Mouse (Mus musculus): ENCODE data around the gene Ift140. TPM values are rescaled to one million over a fixed set of nuclear protein-coding genes. Genes with fewer than 3 reads are reported as not detected.

The Ift140 gene
- 9.6 and 10.6 TPM in 2 replicates for polyA plus RNA-seq (2012; rRNA removed)

DNA sequence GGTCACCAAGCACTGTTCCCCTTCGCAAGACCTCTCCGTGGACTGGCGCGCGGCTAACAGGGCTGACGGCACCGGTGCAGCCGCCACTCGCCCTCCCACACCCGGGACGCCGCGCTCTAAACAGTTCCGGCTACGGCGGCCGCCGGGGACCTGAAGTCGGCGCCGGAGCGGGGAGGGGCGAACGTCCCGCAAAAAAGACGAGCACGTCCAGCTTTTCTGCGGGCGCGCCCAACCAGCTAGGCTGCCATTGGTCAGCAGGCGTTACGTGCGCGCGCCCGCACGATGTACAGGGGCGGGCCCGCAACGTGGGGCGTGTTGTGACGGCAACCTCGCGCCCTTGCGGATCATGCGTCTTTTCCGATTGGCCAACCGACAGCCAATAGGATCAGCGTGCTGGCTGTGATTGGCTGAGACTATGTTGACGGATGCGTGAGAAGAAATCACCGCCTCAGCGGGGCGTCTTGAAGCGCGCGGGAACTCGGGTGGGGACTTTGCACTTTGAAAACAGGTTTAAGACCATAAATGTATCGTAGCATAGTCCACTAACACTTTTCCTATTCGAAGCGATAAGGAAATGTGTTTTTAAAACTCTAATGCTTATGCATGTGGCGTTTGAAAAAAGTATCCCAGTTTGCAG, at the start of gene Ift140, which contains the start of gene Cramp1l:
Gene Ift140, plus strand, starts transcription at position 431 of the 637 bp plus-strand sequence.
Gene Cramp1l, minus strand, starts transcription at position 134 of the 637 bp plus-strand sequence.

DNA sequence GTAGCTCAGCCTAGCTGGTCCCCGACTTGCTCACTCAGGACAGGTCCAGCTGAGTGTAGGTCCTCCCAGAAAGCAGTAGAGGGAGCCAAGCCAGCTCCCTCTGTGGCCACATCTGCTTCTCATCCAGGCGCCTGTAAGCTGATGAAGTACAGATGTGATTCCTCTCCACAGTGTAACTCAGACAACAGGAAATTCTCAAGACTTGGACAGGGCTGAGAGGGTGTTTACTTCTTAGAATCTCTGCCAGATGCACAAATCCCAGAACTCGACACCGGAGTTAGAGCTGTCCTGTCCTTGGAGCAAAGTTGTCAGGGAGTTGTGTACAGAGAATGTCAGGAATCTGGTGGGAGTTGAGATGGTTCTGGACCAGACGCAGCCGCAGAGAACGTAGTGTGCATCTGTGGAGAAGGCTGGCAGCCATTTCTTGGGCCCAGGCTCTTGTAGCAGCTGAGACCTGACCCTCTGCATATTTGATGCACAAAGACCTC, 67.6 kb downstream of the Ift140 start, which contains the start of gene Tmem204:
Gene Tmem204, minus strand, starts transcription at position 148 of the 488 bp plus-strand sequence.

DNA sequence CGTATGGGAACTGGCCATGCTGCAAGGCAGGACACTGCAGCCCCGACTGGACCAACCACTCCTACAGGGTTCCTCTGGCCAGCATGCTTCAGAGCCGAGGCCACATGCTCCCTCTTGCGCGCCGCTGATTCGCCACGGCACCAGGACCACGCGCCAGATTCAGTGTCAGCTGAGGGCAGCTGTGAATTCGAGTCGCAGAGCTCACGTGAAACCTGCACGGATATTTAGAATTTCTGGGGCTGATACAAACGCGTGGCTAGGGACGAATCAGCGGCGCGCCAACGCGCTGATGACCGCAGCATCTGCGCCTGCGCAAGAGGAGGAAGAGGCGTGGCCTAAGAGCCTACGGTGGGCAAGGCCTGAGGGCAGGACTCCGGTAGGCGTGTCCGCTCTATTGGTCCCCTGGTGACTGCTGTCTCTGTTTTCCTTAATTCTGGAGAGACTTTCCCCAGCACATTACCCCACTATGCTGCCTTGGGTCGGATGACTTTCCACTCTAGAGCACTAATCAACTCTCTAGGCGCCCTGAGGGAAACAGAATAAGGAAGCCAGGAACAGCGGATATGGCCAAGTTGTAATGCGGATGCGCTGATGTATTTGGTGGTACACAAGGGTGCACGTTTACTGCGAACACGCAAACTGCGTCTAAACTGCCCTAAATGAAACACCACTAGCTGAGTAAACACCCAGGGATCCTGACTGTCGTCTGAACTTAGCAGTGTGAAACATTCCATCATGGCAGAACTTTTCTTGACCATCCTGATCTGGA, 100.0 kb downstream of the Ift140 start, which contains the start of gene Telo2:
Gene Telo2, minus strand, starts transcription at position 304 of the 769 bp plus-strand sequence.

DNA sequence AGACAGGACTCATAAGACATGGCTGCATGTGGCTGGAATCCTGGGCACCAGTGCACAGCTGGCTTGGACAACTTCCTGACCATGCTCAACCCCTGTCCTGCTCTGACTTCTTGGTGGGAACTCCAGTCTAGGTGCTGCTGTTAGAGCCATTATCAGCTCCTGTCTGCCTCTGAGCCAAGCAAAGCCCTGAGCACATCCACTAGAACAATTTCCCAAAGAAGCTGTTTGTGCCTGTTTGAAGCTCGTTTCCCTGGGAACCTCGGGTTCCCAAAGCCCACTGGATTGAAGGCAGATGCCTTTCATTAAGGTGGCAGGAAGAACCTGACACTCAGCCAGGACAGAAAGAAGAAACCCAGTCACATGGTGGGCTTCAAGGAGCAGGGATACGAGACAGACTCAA, 104.5 kb downstream of the Ift140 start, which contains the start of gene Ptx4:
Gene Ptx4, plus strand, starts transcription at position 355 of the 400 bp plus-strand sequence.

DNA sequence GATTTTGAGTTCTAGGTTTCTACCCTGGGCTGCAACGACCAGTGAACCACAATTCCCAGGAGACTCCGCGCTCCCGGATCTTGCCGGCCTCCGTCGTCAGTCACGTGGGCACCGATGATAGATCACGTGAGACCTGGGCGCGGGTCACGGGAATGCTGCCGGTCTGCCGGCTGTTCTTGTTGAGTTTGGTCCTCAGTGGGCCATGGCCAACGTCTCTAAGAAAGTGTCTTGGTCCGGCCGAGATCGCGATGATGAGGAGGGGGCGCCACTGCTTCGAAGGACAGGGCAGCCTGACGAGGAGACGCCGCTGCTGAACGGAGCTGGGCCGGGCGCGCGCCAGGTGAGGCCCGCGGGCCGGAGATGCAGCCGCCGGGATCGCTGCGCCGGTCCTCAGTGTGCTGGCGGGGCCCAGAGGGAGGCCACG, 117.4 kb downstream of the Ift140 start, which contains the start of gene Clcn7:
Gene Clcn7, plus strand, starts transcription at position 117 of the 424 bp plus-strand sequence.

Other genes with a start within 250 kb of the Ift140 start
- not detected in 2 replicates for gene Meiob, start 211.8 kb upstream of the Ift140 start, polyA plus RNA-seq (2012; rRNA removed)
- 165 and 180 TPM in 2 replicates for gene Hagh, start 175.9 kb upstream of the Ift140 start, polyA plus RNA-seq (2012; rRNA removed)
- gene Fahd1, start 165.7 kb upstream of the Ift140 start, polyA plus RNA-seq (2012; rRNA removed): 34.9 and 43.1 TPM in 2 replicates
- 4.1 and 4.8 TPM in 2 replicates for gene Igfals, start 150.1 kb upstream of the Ift140 start, polyA plus RNA-seq (2012; rRNA removed)
- gene Nubp2, start 129.7 kb upstream of the Ift140 start, polyA plus RNA-seq (2012; rRNA removed): 28.4 and 29.3 TPM in 2 replicates
- gene Spsb3, start 129.4 kb upstream of the Ift140 start, polyA plus RNA-seq (2012; rRNA removed): 112 and 128 TPM in 2 replicates
- 40.2 and 43.2 TPM in 2 replicates for gene Eme2, start 121.0 kb upstream of the Ift140 start, polyA plus RNA-seq (2012; rRNA removed)
- 233 and 246 TPM in 2 replicates for gene Mrps34, start 121.0 kb upstream of the Ift140 start, polyA plus RNA-seq (2012; rRNA removed)
- 66.8 and 90.4 TPM in 2 replicates for gene Nme3, start 119.6 kb upstream of the Ift140 start, polyA plus RNA-seq (2012; rRNA removed)
- gene Mapk8ip3, start 79.1 kb upstream of the Ift140 start, polyA plus RNA-seq (2012; rRNA removed): 75.9 and 79.6 TPM in 2 replicates
- 11.4 and 19.2 TPM in 2 replicates for gene Jpt2, start 55.4 kb upstream of the Ift140 start, polyA plus RNA-seq (2012; rRNA removed)
- gene Cramp1l, start 297 bp upstream of the Ift140 start, polyA plus RNA-seq (2012; rRNA removed): 13.7 and 13.8 TPM in 2 replicates
- 22.1 and 24.6 TPM in 2 replicates for gene Tmem204, start 67.5 kb downstream of the Ift140 start, polyA plus RNA-seq (2012; rRNA removed)
- gene Telo2, start 99.9 kb downstream of the Ift140 start, polyA plus RNA-seq (2012; rRNA removed): 14.7 and 16.1 TPM in 2 replicates
- 0.13 and 0.14 TPM in 2 replicates for gene Ptx4, start 104.7 kb downstream of the Ift140 start, polyA plus RNA-seq (2012; rRNA removed)
- gene Clcn7, start 117.3 kb downstream of the Ift140 start, polyA plus RNA-seq (2012; rRNA removed): 24.7 and 25.7 TPM in 2 replicates
- not detected in 2 replicates for gene Ccdc154, start 146.4 kb downstream of the Ift140 start, polyA plus RNA-seq (2012; rRNA removed)
- 0.30 TPM in 1 of 2 replicates, not detected in the other for gene Gm38655, start 159.4 kb downstream of the Ift140 start, polyA plus RNA-seq (2012; rRNA removed)
- gene BC003965, start 168.5 kb downstream of the Ift140 start, polyA plus RNA-seq (2012; rRNA removed): 13.6 and 15.0 TPM in 2 replicates
- gene Unkl, start 172.3 kb downstream of the Ift140 start, polyA plus RNA-seq (2012; rRNA removed): 11.5 and 12.7 TPM in 2 replicates
- 26.5 and 30.4 TPM in 2 replicates for gene Gnptg, start 224.0 kb downstream of the Ift140 start, polyA plus RNA-seq (2012; rRNA removed)
- gene Tsr3, start 224.1 kb downstream of the Ift140 start, polyA plus RNA-seq (2012; rRNA removed): 13.5 and 16.3 TPM in 2 replicates
- 11.4 and 13.3 TPM in 2 replicates for gene Baiap3, start 240.3 kb downstream of the Ift140 start, polyA plus RNA-seq (2012; rRNA removed)

Data from colon, adult 2 months (tissue).